Comparison of ENCODE assay signal across 8 mouse cellular contexts in genomic region chr10:94943401-94943845, GRCm38 (mm10). TPM values are rescaled to one million over a fixed set of nuclear protein-coding genes. Genes with fewer than 3 reads are reported as not detected.
DNase-seq lines count a peak whose midpoint lies in the region; ATAC-seq and TF ChIP-seq lines count a peak whose summit lies in the region.

No protein-coding gene starts in this region.

- peak overlapping the region; percentile 66 for H3K9ac ChIP-seq in kidney, embryonic 15.5 days

- TF ChIP-seq POLR2A in lung, adult 2 months (IDR thresholded peaks at IDR 0.05; ENCODE audit: borderline replicate concordance, extremely low read depth, low read depth, low read length), result 0 out of 2 replicates have a peak, but pooled peaks have one; percentile 6

- peak overlapping the region; percentile 97 for H3K4me2 ChIP-seq in kidney, embryonic 15.5 days

- H3K9me3 ChIP-seq in kidney, embryonic 15.5 days (replicated peaks), result no peaks in the 10 kb centered on the region

- peak overlapping the region; percentile 79 for H3K4me3 ChIP-seq in kidney, embryonic 15.5 days (replicated peaks)
- peak overlapping the region; percentile 64 for H3K4me3 ChIP-seq in lung, adult 2 months (replicated peaks; ENCODE audit: extremely low read depth, low read depth, low read length)

- WGBS in kidney, embryonic 15.5 days, result under 1% methylated on average over 26 of the region's 26 CpGs
- WGBS in lung, adult 2 months, result under 1% methylated on average over 26 of the region's 26 CpGs

- no peaks in the 10 kb centered on the region for H3K36me3 ChIP-seq in kidney, embryonic 15.5 days

- no peak for TF ChIP-seq CTCF in lung, adult 2 months (IDR thresholded peaks at IDR 0.05; ENCODE audit: insufficient read depth, low read length)

- no peak overlapping the region for H3K27ac ChIP-seq in kidney, embryonic 15.5 days

- DNase-seq in spleen, postnatal 4 days (ENCODE audit: low spot score in 2 of 2), result peak; percentile 48 to 82
- no peak for DNase-seq in spleen, postnatal 36 days (ENCODE audit: low spot score in 2 of 2)
- peak; percentile 61 for DNase-seq in embryo, embryonic 10 days (ENCODE audit: low spot score)
- peak; percentile 41 to 46 for DNase-seq in gastrocnemius, postnatal 4 days (ENCODE audit: low spot score in 2 of 2)
- peak; percentile 57 for DNase-seq in lung, adult 2 months
- no peak for DNase-seq in urinary bladder, postnatal 10 days (ENCODE audit: low spot score)

- ATAC-seq in kidney, embryonic 15.5 days (replicated peaks; ENCODE audit: low FRiP score), result peak; percentile 26; the same call in 1 of the 2 replicates
- peak; percentile 36 for ATAC-seq in neutrophil, adult 5-6 weeks (ENCODE audit: extremely low read depth, insufficient number of reproducible peaks, low FRiP score, poor library complexity, severe bottlenecking)

- H3K4me1 ChIP-seq in kidney, embryonic 15.5 days, result peaks cover 33% of the 10 kb centered on the region
- no peaks in the 10 kb centered on the region; the same call in 1 of the 2 replicates for H3K4me1 ChIP-seq in lung, adult 2 months (ENCODE audit: control insufficient read depth, insufficient read depth, low read length)

- peaks cover 68% of the 10 kb centered on the region for H3K27me3 ChIP-seq in kidney, embryonic 15.5 days

RNA-seq across cellular contexts. Expression of gene Plxnc1, which starts 1.2 kb away (rescaled TPM):
- 1 to 10 TPM; 4.2 to 4.6 TPM for total RNA-seq in gastrocnemius, postnatal 4 days (2021)
- 1.8 TPM in 2 replicates for polyA plus RNA-seq in kidney, embryonic 15.5 days (2015; fragmentation: Nextera tagmentation; extraction: Ambion mirVana)
- 4.6 and 5.4 TPM in 2 replicates for polyA plus RNA-seq in lung, adult 2 months (2012; rRNA removed)
- total RNA-seq in neutrophil, adult 5-6 weeks (2017), result 37.8 and 47.5 TPM in 2 replicates

Comparison
In these comparisons a context has a peak if more than half of its experiments do, and no peak if none do; other contexts are left out.
1. DNase-seq: peak in spleen, postnatal 4 days (2 of 2), embryo, embryonic 10 days (single experiment), gastrocnemius, postnatal 4 days (2 of 2) and lung, adult 2 months (single experiment); none in spleen, postnatal 36 days (0 of 2) and urinary bladder, postnatal 10 days (single experiment).